Mouse (Mus musculus) limb, embryonic 14.5 days (tissue): ENCODE measurements at regions not wholly inside any gene's neighbourhood (a gene's known extent, or its start where the extent isn't known, plus 50 kb on each side); places are given as distances from the start of the nearest gene placed in this dataset.

Source experiments
- ATAC-seq: fragments of 200-750 bp; cut with Nextera tagmentation; 2 replicates; pipeline ENCODE4 v1.8.0; 2017; ENCODE audit warnings: low read depth, moderate number of reproducible peaks, moderate TSS enrichment; ENCODE audit not compliant: low FRiP score
- DNase-seq: peaks from one replicate; pipeline ENCODE4 v3.0.0-alpha.2; 2015; ENCODE audit warnings: low spot score
- H3K27ac ChIP-seq: fragments of 300-500 bp; sonication (generic); replicated peaks from 2 replicates; pipeline ENCODE4 v1.5.1; 2014; ENCODE audit warnings: low read depth, mild to moderate bottlenecking, low read length, moderate library complexity, mixed read lengths
- H3K27me3 ChIP-seq: fragments of 300-500 bp; sonication (generic); 2 replicates; pipeline ENCODE4 v1.6.1; 2014; ENCODE audit warnings: low read length, mixed read lengths; ENCODE audit not compliant: control insufficient read depth, insufficient read depth
- H3K36me3 ChIP-seq: fragments of 300-500 bp; sonication (generic); 2 replicates; pipeline ENCODE4 v1.6.1; 2014; ENCODE audit warnings: mild to moderate bottlenecking, low read length, moderate library complexity, mixed read lengths; ENCODE audit not compliant: control insufficient read depth, insufficient read depth
- H3K4me1 ChIP-seq: fragments of 300-500 bp; sonication (generic); 2 replicates; pipeline ENCODE4 v1.6.1; 2014; ENCODE audit warnings: antibody characterized with exemption, low read length, mixed read lengths; ENCODE audit not compliant: control insufficient read depth, insufficient read depth
- H3K4me2 ChIP-seq: fragments of 300-500 bp; sonication (generic); replicated peaks from 2 replicates; pipeline ENCODE4 v1.6.1; 2014; ENCODE audit warnings: low read depth, mild to moderate bottlenecking, low read length, moderate library complexity; ENCODE audit not compliant: severe bottlenecking
- H3K4me3 ChIP-seq: fragments of 300-500 bp; sonication (generic); replicated peaks from 2 replicates; pipeline ENCODE4 v1.5.1; 2014; ENCODE audit warnings: low read length
- H3K9ac ChIP-seq: fragments of 300-500 bp; sonication (generic); 2 replicates; pipeline ENCODE4 v1.6.1; 2014; ENCODE audit warnings: mild to moderate bottlenecking, low read depth, low read length, moderate library complexity; ENCODE audit not compliant: severe bottlenecking
- H3K9me3 ChIP-seq: fragments of 300-500 bp; sonication (generic); 2 replicates; pipeline ENCODE4 v1.6.1; 2016; ENCODE audit warnings: low read length; ENCODE audit not compliant: control insufficient read depth
- POLR2A ChIP-seq: fragments of 200-500 bp; IDR thresholded peaks from 2 replicates; pipeline ENCODE4 v1.8.0; 2012; ENCODE audit warnings: inconsistent platforms, mild to moderate bottlenecking, moderate library complexity, borderline replicate concordance; ENCODE audit not compliant: insufficient read depth, insufficient read length; ENCODE audit errors: extremely low read depth
- WGBS: fragments of 180-500 bp; shearing (Covaris S2); extraction: QIAGEN DNeasy Blood & Tissue Kit; methylation state at CpG from one replicate; pipeline ENCODE4 v1.1.7; 2014; 5-methylcytosine and 5-hydroxymethylcytosine counted together

GRCm38 (mm10) chr5:75859316-75859836 is 118.9 kb downstream of the Kdr start:
- Histone ChIP-seq H3K9ac (no peak overlapping the region), H3K27ac (no peak overlapping the region), H3K4me2 (no peak overlapping the region), H3K4me3 (no peak overlapping the region), H3K27me3 (no peaks in the 10 kb centered on the region), H3K9me3 (no peaks in the 10 kb centered on the region), H3K4me1 (no peaks in the 10 kb centered on the region), H3K36me3 (no peaks in the 10 kb centered on the region)
- ATAC-seq: no peak
- 79% methylated on average over 8 of the region's 8 CpGs for WGBS
- TF ChIP-seq POLR2A: no peak
- DNase-seq: no peak

GRCm38 (mm10) chr5:75850855-75851254 is 127.4 kb downstream of the Kdr start:
- no peaks in the 10 kb centered on the region for H3K9me3 ChIP-seq
- no peak for TF ChIP-seq POLR2A
- ATAC-seq: no peak
- no peaks in the 10 kb centered on the region for H3K4me1 ChIP-seq
- H3K9ac ChIP-seq: no peak overlapping the region
- no peaks in the 10 kb centered on the region for H3K36me3 ChIP-seq
- DNase-seq: no peak
- no peak overlapping the region for H3K4me3 ChIP-seq
- 50% methylated on average over 4 of the region's 4 CpGs for WGBS
- no peak overlapping the region for H3K4me2 ChIP-seq
- H3K27ac ChIP-seq: no peak overlapping the region
- H3K27me3 ChIP-seq: no peaks in the 10 kb centered on the region

GRCm38 (mm10) chr5:75847966-75848365 is 130.3 kb downstream of the Kdr start:
- no peak for DNase-seq
- Histone ChIP-seq H3K4me3 (no peak overlapping the region), H3K27ac (no peak overlapping the region), H3K4me1 (no peaks in the 10 kb centered on the region), H3K36me3 (no peaks in the 10 kb centered on the region), H3K9me3 (no peaks in the 10 kb centered on the region), H3K4me2 (no peak overlapping the region), H3K27me3 (no peaks in the 10 kb centered on the region), H3K9ac (no peak overlapping the region)
- ATAC-seq: no peak
- WGBS: 84% methylated on average over 6 of the region's 6 CpGs
- no peak for TF ChIP-seq POLR2A

- Histone ChIP-seq H3K27ac (no peak overlapping the region), H3K27me3 (no peaks in the 10 kb centered on the region), H3K9me3 (no peaks in the 10 kb centered on the region), H3K36me3 (no peaks in the 10 kb centered on the region), H3K4me2 (no peak overlapping the region), H3K4me3 (no peak overlapping the region), H3K9ac (no peak overlapping the region), H3K4me1 (no peaks in the 10 kb centered on the region)
- no peak for ATAC-seq
- WGBS: 85% methylated on average over 3 of the region's 3 CpGs
- no peak for DNase-seq
- no peak for TF ChIP-seq POLR2A
These were observed 130.9 kb downstream of the Kdr start for GRCm38 (mm10) chr5:75847341-75847740.

- Histone ChIP-seq H3K27me3 (no peaks in the 10 kb centered on the region), H3K4me2 (no peak overlapping the region), H3K36me3 (no peaks in the 10 kb centered on the region), H3K4me1 (no peaks in the 10 kb centered on the region), H3K9ac (no peak overlapping the region), H3K27ac (no peak overlapping the region), H3K9me3 (no peaks in the 10 kb centered on the region), H3K4me3 (no peak overlapping the region)
- 78% methylated on average over 3 of the region's 3 CpGs for WGBS
- DNase-seq (no peak), ATAC-seq (no peak)
- no peak for TF ChIP-seq POLR2A
These were observed 132.2 kb downstream of the Kdr start for GRCm38 (mm10) chr5:75846016-75846415.

- Histone ChIP-seq H3K9me3 (no peaks in the 10 kb centered on the region), H3K36me3 (no peaks in the 10 kb centered on the region), H3K4me2 (no peak overlapping the region), H3K4me3 (no peak overlapping the region), H3K4me1 (no peaks in the 10 kb centered on the region), H3K9ac (no peak overlapping the region), H3K27ac (no peak overlapping the region), H3K27me3 (no peaks in the 10 kb centered on the region)
- ATAC-seq (no peak), DNase-seq (no peak)
- 67% methylated on average over 3 of the region's 3 CpGs for WGBS
- no peak for TF ChIP-seq POLR2A
These were observed 134.5 kb downstream of the Kdr start for GRCm38 (mm10) chr5:75843807-75844206.
